Mouse (Mus musculus) spleen, adult 2 months (tissue): Measurements from ENCODE around the gene Pi4ka. TPM values are rescaled to one million over a fixed set of nuclear protein-coding genes. Genes with fewer than 3 reads are reported as not detected.

Experiments
- DNase-seq, 2 experiments: peaks; one replicate each; pipeline versions ENCODE4 v3.0.0 to v3.0.0-alpha.2; 2012 to 2021; ENCODE audit warnings: low spot score in 2 of 2, low read depth in 1 of 2
- H3K27ac ChIP-seq: fragments of 200-500 bp; 2 replicates; pipeline ENCODE4 v1.5.1; 2012; ENCODE audit warnings: low read length, inconsistent platforms; ENCODE audit not compliant: insufficient read depth
- H3K27me3 ChIP-seq: fragments of 200-500 bp; 2 replicates; pipeline ENCODE4 v1.6.1; 2012; ENCODE audit warnings: mild to moderate bottlenecking, moderate library complexity, low read length, inconsistent platforms; ENCODE audit not compliant: control insufficient read depth, insufficient read depth
- H3K36me3 ChIP-seq: fragments of 200-500 bp; 2 replicates; pipeline ENCODE4 v1.6.1; 2012; ENCODE audit warnings: mild to moderate bottlenecking, low read length, inconsistent platforms; ENCODE audit not compliant: control insufficient read depth, insufficient read depth
- H3K4me1 ChIP-seq: fragments of 200-500 bp; 2 replicates; pipeline ENCODE4 v1.6.1; 2011; ENCODE audit warnings: inconsistent platforms; ENCODE audit not compliant: control insufficient read depth, insufficient read depth, insufficient read length
- H3K4me3 ChIP-seq: fragments of 200-500 bp; 2 replicates; pipeline ENCODE4 v1.5.1; 2011; ENCODE audit warnings: mild to moderate bottlenecking, inconsistent platforms; ENCODE audit not compliant: insufficient read depth, insufficient read length; ENCODE audit errors: extremely low read depth
- CTCF ChIP-seq: fragments of 200-500 bp; IDR thresholded peaks from 2 replicates; pipeline ENCODE4 v1.5.1; 2011; ENCODE audit warnings: mild to moderate bottlenecking, inconsistent platforms; ENCODE audit not compliant: insufficient read depth, insufficient read length, insufficient replicate concordance; ENCODE audit errors: extremely low read depth
- POLR2A ChIP-seq: fragments of 200-500 bp; IDR thresholded peaks from 2 replicates; pipeline ENCODE4 v1.6.1; 2011; ENCODE audit warnings: low read depth, low read length, inconsistent platforms
- WGBS: fragments of 180-500 bp; shearing (Covaris S2); methylation state at CpG from one replicate; pipeline ENCODE4 v1.1.7; 2018; 5-methylcytosine and 5-hydroxymethylcytosine counted together
- polyA plus RNA-seq: library from polyadenylated mRNA; depleted of rRNA; stranded (reverse); fragments of >200 nt; gene quantifications from 2 replicates; pipeline ENCODE4 v1.2.3, GENCODE M21; 2012

Pi4ka gene
- polyA plus RNA-seq, 1 experiment, result 53.5 TPM

- WGBS, result 79% methylated on average over 1 of the region's 1 CpGs
- Histone ChIP-seq H3K36me3 (0 out of 2 replicates have a peak, but pooled peaks cover 4% of the 10 kb centered on the region), H3K4me1 (no peaks in the 10 kb centered on the region), H3K27me3 (no peaks in the 10 kb centered on the region), H3K27ac (no peak overlapping the region), H3K4me3 (no peak overlapping the region)
- DNase-seq, result no peak
- TF ChIP-seq POLR2A (no peak), CTCF (no peak)
These were observed 144.8 kb downstream of the Pi4ka start for GRCm38 (mm10) chr16:17261341-17261740.

GRCm38 (mm10) chr16:17258917-17259316, 147.2 kb downstream of the Pi4ka start:
- TF ChIP-seq POLR2A (no peak), CTCF (no peak)
- Histone ChIP-seq H3K4me1 (no peaks in the 10 kb centered on the region), H3K36me3 (0 out of 2 replicates have a peak, but pooled peaks cover 4% of the 10 kb centered on the region), H3K27me3 (no peaks in the 10 kb centered on the region), H3K27ac (no peak overlapping the region), H3K4me3 (no peak overlapping the region)
- DNase-seq, result no peak
- 49% methylated on average over 12 of the region's 12 CpGs for WGBS

GRCm38 (mm10) chr16:17257359-17257821, 148.7 kb downstream of the Pi4ka start:
- no peak for DNase-seq
- H3K36me3 ChIP-seq, result 0 out of 2 replicates have a peak, but pooled peaks cover 4% of the 10 kb centered on the region
- H3K27me3 ChIP-seq, result no peaks in the 10 kb centered on the region
- no peaks in the 10 kb centered on the region for H3K4me1 ChIP-seq
- TF ChIP-seq POLR2A (no peak), CTCF (no peak)
- H3K4me3 ChIP-seq, result no peak overlapping the region
- WGBS, result 88% methylated on average over 9 of the region's 9 CpGs
- no peak overlapping the region for H3K27ac ChIP-seq

- TF ChIP-seq CTCF (no peak), POLR2A (no peak)
- WGBS, result 87% methylated on average over 2 of the region's 2 CpGs
- Histone ChIP-seq H3K4me3 (no peak overlapping the region), H3K27me3 (no peaks in the 10 kb centered on the region), H3K4me1 (no peaks in the 10 kb centered on the region), H3K36me3 (0 out of 2 replicates have a peak, but pooled peaks cover 4% of the 10 kb centered on the region), H3K27ac (no peak overlapping the region)
- no peak for DNase-seq
These were observed 150.8 kb downstream of the Pi4ka start for GRCm38 (mm10) chr16:17255270-17255669.

- H3K4me1 ChIP-seq, result no peaks in the 10 kb centered on the region
- H3K27me3 ChIP-seq, result no peaks in the 10 kb centered on the region
- 0 out of 2 replicates have a peak, but pooled peaks cover 4% of the 10 kb centered on the region for H3K36me3 ChIP-seq
- WGBS, result 87% methylated on average over 4 of the region's 4 CpGs
- DNase-seq, result no peak
- no peak overlapping the region for H3K27ac ChIP-seq
- H3K4me3 ChIP-seq, result no peak overlapping the region
- TF ChIP-seq CTCF (no peak), POLR2A (no peak)
These were observed 152.0 kb downstream of the Pi4ka start for GRCm38 (mm10) chr16:17254005-17254597.

- TF ChIP-seq CTCF, result no peak
- no peak for TF ChIP-seq POLR2A
- no peak overlapping the region for H3K4me3 ChIP-seq
- H3K27me3 ChIP-seq, result no peaks in the 10 kb centered on the region
- H3K36me3 ChIP-seq, result 0 out of 2 replicates have a peak, but pooled peaks cover 4% of the 10 kb centered on the region
- 82% methylated on average over 7 of the region's 7 CpGs for WGBS
- no peaks in the 10 kb centered on the region for H3K4me1 ChIP-seq
- no peak overlapping the region for H3K27ac ChIP-seq
- DNase-seq, result no peak
These were observed 153.3 kb downstream of the Pi4ka start for GRCm38 (mm10) chr16:17252841-17253240.

GRCm38 (mm10) chr16:17252086-17252726, 153.9 kb downstream of the Pi4ka start:
- H3K36me3 ChIP-seq, result no peaks in the 10 kb centered on the region
- no peaks in the 10 kb centered on the region for H3K4me1 ChIP-seq
- no peaks in the 10 kb centered on the region for H3K27me3 ChIP-seq
- H3K4me3 ChIP-seq, result no peak overlapping the region
- no peak overlapping the region for H3K27ac ChIP-seq
- TF ChIP-seq POLR2A (no peak), CTCF (no peak)
- DNase-seq, result no peak
- WGBS, result 75% methylated on average over 3 of the region's 3 CpGs
